22 mouse cellular contexts compared by ENCODE assay signal in the genomic region with DNA sequence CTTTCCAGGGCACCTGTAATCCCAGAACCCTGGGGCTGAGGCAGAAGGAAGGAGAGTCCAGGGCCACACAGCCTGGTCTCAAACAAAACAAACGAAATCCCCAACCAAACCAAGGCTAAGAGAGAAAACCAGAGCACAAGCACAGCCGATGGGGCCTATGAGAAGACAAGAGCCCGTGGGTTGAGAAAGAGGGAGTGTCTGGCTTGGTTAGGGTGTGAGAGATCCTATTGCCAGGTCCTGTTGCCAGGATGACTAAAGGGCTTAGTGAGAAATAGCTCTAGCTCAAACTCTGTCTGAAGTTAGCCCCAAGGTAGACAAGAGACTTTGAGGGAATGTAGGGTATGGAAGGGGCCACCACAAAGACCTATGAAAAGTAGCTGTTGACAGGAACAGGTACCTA.
"Had no signal": no experiment of that assay in that cellular context is flagged by ENCODE, and none has a peak within 500 bp of the region (broad histone marks: within the 10 kb centered on the region; RNA-seq: fewer than 3 reads in every experiment).

No protein-coding gene starts in this region.

- H3K27me3 ChIP-seq: limb, embryonic 12.5 days; limb, embryonic 15.5 days; liver, embryonic 12.5 days; megakaryocyte, embryonic 14.5 days; midbrain, embryonic 12.5 days; midbrain, embryonic 15.5 days; neural tube, embryonic 13.5 days had no signal

- H3K27ac ChIP-seq: kidney, postnatal 0 days; layer of hippocampus, adult 2 months; limb, embryonic 12.5 days; limb, embryonic 15.5 days; liver, embryonic 12.5 days; midbrain, embryonic 12.5 days; midbrain, embryonic 15.5 days; neural tube, embryonic 13.5 days had no signal

- H3K9me3 ChIP-seq: limb, embryonic 12.5 days; limb, embryonic 15.5 days; liver, embryonic 12.5 days; megakaryocyte, embryonic 14.5 days; midbrain, embryonic 12.5 days; midbrain, embryonic 15.5 days; neural tube, embryonic 13.5 days had no signal

- H3K4me1 ChIP-seq: midbrain, embryonic 15.5 days had no signal

- H3K9ac ChIP-seq: limb, embryonic 12.5 days; limb, embryonic 15.5 days; liver, embryonic 12.5 days; lung, embryonic 14.5 days; midbrain, embryonic 12.5 days; midbrain, embryonic 15.5 days; neural tube, embryonic 13.5 days had no signal

- ATAC-seq: intestine, postnatal 0 days; liver, embryonic 12.5 days; lung, postnatal 0 days; midbrain, embryonic 15.5 days had no signal

- H3K4me3 ChIP-seq: layer of hippocampus, adult 2 months; limb, embryonic 12.5 days; limb, embryonic 15.5 days; liver, embryonic 12.5 days; megakaryocyte, embryonic 14.5 days; midbrain, embryonic 12.5 days; midbrain, embryonic 15.5 days; neural tube, embryonic 13.5 days had no signal

- H3K4me2 ChIP-seq: limb, embryonic 12.5 days; limb, embryonic 15.5 days; liver, embryonic 12.5 days; lung, embryonic 14.5 days; midbrain, embryonic 12.5 days; midbrain, embryonic 15.5 days; neural tube, embryonic 13.5 days had no signal

- H3K36me3 ChIP-seq: limb, embryonic 12.5 days; limb, embryonic 15.5 days; midbrain, embryonic 12.5 days; midbrain, embryonic 15.5 days; neural tube, embryonic 13.5 days had no signal

- DNase-seq: kidney, adult 2 months; kidney, postnatal 25 days; layer of hippocampus, adult 9-11 months; left cerebral cortex, postnatal 4 days; lung, embryonic 14.5 days; retina, postnatal 1 day; right cerebral cortex, postnatal 25 days; spleen, adult 18-20 months; thymus, adult 2 months; thymus, postnatal 14 days; thymus, postnatal 4 days had no signal
